Mouse (Mus musculus): ENCODE data around the gene Kat14. TPM values are rescaled to one million over a fixed set of nuclear protein-coding genes. Genes with fewer than 3 reads are reported as not detected.

Kat14 gene
- total RNA-seq, 2 experiments from 2014 or later = 37.9 to 84.3 TPM

DNA sequence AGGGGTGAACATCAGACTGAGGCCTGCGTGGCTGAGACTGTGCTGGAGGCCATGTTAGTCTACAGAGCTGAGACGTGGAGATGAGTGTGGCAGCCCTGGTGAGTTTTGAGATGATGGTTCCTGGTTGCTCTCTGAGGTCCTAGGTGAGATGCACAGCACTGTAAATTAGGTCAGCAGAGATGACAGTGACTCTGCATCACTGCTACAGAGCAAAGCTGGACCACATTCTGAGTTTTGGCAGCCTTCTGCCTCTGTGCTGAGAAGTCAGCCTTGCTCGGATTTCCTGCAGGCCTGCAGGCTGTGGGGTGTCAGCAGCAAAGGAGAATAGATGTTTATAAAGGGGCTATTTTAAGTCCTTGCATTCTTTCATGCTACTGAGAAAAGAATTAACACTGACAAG is 12.5 kb downstream of the Kat14 start:
- ATAC-seq (replicated peaks; ENCODE audit: poor library complexity, severe bottlenecking) = no peak

DNA sequence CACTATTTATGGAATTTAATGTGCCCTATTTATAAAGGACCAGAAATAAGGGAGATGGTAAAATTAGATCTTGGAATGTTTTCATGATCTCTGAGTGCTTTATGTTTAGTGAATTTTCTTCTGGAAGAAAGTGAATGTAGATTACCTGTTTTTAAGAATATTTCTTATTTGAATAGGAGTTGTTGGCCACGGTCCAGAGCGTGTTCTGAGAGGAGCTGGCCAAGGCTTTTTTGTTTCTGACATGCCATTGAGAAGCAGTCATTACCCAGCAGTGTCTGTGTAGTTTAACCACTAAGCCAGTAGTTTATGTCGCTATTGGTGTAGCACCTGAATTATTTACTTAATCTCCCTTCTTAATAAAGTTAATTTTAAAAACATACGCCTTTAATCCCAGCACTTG is 13.0 kb downstream of the Kat14 start:
- no peak for ATAC-seq (replicated peaks; ENCODE audit: poor library complexity, severe bottlenecking)

DNA sequence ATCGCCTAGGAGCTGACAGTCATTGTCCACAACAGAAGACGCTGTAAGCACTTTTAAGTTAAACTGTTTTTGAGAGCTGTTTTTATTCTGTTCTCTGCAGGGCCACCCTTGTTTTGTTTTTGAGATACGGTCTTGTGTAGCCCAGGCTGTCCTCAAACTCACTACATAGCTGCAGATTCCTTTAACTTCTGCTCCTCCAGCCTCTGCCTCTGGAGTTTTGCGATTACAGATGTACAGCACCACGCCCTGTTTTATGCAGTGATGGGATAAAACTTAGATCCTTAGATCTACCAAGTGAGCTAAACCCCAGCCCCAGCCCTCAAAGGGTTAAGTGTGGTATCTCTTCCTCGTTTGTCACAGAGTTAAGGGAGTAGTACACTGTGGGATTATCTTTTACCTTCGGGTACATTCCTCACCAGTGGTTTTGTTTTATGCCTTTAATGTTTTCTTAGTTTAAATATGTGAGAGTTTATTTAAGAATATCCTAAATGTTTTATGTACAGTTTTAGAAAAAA is 13.9 kb downstream of the Kat14 start:
- no peak for ATAC-seq (replicated peaks; ENCODE audit: poor library complexity, severe bottlenecking)

DNA sequence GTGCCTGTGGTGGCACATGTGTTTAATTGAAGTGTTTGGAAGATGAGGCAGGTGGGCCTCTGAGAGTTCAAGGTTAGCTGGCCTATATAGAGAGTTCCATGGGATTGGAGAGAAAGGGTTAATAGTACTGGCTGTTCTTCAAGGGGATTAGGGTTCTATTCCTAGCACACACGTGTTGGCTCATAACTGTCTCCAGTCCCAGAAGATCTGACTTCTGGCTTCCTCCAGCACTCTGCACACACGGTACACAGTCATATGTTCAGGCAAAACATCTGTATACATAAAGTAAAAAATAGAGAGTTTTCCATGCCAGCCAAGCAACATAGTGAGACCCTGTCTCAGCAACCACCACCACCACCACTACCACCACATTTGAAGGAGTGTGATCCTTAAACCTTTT is 17.5 kb downstream of the Kat14 start:
- no peak for ATAC-seq (replicated peaks; ENCODE audit: poor library complexity, severe bottlenecking)

DNA sequence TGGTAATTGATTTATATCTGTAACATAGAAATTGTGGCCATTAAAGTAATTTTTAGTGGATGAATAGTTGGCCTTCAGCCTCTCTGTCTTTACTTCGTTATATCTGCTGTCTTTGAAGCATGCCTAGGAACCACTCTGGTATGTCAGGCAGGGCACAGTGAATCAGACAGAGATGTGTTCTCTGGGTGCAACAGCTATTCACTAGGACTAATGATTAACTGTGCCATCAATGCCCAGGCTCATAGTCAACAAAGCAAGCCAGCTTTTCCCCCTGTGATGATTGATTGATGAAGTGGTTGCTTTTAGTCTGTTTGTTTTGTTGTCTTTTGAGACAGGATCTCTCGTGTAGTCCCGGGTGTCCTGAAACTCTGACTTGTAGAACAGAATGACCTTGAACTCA is 19.6 kb downstream of the Kat14 start:
- ATAC-seq (replicated peaks; ENCODE audit: poor library complexity, severe bottlenecking) = no peak

DNA sequence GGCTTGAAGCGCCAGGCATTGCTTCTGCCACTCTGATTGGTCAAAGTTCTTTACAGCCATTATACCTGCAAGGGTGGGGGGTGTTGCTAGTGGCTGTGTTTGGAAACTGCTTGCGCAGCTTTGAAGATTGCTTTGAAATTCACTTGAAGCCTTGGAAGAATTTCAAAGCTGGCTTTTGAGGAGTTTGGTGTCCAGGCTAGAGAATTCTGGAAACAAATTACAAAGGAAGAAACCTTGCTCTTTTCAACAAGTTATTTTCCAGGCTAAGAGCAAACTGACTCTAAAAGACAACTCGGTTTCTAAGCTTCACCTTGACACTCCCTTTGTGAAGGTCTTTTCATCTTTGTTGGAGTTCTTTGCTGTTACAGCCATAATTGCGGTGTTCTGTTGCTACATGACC is 30.7 kb downstream of the Kat14 start:
- no peak for ATAC-seq (replicated peaks; ENCODE audit: poor library complexity, severe bottlenecking)

DNA sequence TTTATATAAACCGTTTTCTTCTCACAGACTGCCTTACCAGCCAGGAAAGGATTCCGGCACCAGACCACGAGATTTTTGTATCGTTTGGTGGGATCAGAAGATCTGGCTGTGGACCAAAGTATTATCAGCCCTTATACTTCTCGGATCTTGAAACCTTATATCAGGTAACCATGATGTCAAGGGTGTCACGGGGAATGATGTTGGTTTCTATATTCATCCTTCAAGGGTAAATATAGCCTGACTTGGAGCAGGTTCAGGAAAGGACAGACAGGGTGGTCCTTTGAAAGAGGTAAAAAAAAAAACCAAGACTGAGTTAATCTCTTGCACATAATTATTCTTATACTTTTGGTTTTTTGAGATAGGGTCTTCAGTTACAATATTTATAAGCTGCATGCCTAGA is 31.9 kb downstream of the Kat14 start:
- no peak for ATAC-seq (replicated peaks; ENCODE audit: poor library complexity, severe bottlenecking)

DNA sequence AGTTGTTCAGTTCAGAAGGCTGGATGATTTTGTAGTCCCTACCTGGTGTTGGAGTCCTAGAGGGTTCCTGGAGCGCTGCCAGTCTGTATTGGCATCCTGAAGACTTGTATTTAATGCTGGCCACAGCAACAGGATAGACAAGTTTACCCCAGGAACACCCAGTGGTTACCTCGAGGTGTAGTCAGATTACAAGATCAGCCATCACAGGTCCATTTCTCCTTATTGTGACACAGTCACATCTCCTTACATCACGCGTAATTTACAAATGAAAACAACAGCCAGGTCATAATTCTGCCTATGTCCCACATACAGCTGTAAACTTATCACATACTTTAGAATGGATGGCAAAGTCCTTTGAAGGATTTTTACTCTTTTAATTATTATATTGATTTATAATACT is 40.3 kb downstream of the Kat14 start:
- no peak for ATAC-seq (replicated peaks; ENCODE audit: poor library complexity, severe bottlenecking)

DNA sequence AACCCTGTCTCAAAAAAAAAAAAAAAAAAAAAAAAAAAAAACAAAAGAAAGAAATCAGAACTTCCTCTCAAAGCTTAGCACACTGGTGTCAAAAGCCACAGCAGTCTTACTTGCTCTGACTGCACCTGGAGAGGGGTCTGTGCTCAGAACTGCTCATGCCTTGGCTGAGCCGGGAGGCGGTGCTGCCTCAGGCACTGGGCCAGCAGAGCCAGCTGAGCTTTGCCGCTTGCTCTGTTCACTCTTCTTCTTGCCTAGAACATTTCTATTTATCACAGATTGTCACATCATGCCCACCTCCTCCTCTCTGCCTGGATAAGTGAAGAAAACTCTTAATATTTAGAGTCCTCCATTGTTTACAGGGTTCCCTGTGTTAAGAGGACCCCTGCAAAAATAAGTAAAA is 41.8 kb downstream of the Kat14 start:
- no peak for ATAC-seq (replicated peaks; ENCODE audit: poor library complexity, severe bottlenecking)

DNA sequence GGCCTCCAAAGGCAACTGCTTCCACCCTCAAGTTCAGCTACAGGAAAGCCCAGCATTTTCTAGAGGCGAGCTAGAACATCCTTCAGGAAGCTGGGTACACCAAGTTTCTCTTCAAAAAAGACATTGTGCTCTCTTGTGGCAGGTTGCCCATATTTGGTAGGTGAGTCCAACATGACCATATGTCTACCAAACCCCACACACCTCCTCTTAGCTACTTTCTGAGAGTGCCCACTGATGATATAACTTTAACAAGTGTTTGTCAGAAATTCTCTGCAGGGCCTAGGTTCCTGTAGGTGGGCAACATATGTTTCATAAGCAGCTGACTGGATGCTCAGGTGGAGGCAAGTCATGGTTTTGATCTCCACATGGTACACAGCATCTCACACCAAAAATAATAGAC is 45.9 kb downstream of the Kat14 start:
- no peak for ATAC-seq (replicated peaks; ENCODE audit: poor library complexity, severe bottlenecking)

DNA sequence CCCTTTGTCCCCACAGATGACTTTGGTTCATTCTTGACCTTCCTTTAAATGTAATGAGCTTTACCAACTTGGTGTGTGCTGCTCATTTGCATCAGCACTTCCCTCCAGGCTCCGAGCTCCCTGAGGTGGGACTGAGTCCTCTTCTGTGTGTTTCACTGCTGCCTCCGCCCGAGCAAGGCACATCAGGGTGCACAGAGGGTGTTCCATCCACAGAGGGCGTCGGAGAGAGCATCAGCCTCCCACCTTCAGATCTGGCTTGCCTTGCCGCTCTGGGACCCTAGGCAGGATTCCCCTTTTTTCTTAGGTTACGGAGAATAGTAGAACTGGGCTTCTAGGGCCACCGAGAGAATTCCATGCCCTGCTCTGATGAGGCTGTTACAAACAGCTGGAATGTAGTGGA is 48.1 kb downstream of the Kat14 start:
- ATAC-seq (replicated peaks; ENCODE audit: poor library complexity, severe bottlenecking) = no peak; the same call in 1 of the 2 replicates

DNA sequence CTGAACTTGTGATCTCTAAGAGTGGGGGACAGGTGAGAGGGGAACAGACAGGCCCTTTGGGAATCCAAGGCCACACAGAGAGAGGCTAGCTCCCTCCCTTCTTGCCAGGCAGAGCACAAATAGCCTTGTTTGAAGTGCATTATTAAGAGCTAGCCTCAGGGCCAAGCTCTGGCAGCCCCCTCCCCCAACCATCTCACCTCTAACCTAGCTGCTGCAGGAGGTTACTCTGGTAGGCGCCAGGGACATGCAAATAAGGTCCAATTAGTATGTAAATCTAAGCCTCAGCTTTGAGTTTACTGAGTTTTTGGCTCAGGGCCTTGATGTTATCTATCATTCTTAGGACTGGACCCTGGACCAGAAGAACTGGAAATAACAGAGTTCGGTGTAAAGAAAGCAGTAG is 49.3 kb downstream of the Kat14 start:
- ATAC-seq (replicated peaks; ENCODE audit: poor library complexity, severe bottlenecking) = no peak

DNA sequence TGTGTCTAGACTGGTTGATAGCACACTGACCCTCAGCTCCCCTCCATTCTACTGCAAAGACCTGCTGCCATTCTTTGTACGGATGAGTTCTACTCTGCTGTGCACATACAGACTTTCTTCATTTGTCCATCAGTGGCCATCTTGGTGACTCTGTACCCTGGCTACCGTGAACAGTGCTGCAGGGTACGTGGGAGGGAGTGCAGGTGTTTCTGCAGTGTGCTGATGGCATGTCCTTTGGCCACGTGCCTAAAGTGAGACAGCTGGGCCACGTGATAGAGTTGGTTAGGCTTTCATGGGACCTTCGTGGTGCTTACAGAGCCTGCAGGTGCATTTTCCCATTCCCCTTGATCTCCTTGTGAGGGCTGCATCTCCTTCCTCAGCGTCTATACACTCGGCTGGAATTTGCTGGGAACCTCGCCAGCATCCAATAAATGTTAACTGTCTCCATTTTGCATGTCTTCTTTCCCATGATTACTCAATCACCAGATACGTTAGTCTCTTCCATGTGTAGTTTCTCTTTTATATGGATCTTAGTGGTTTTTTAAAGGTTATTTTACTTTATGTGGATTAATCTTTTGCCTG is 53.4 kb downstream of the Kat14 start:
- no peak for ATAC-seq (replicated peaks; ENCODE audit: poor library complexity, severe bottlenecking)

DNA sequence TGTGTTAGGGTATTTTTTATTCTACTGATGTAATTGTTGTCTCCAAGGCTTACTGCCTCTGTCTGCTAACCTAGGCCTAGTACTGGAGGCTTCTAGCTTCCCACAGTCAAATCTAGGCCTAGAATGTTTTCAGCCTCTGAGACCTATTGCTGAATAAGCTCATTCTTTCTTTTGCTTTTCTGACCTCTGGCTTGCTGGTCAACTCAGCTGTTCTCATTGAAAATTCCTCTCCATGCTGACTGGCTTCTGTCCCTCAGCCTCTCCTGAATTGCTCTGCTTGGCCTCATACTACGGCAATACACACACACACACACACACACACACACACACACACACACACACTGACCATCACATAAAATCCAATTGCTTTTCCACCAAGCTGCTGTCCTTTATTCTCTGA is 57.0 kb downstream of the Kat14 start:
- no peak for ATAC-seq (replicated peaks; ENCODE audit: poor library complexity, severe bottlenecking)

DNA sequence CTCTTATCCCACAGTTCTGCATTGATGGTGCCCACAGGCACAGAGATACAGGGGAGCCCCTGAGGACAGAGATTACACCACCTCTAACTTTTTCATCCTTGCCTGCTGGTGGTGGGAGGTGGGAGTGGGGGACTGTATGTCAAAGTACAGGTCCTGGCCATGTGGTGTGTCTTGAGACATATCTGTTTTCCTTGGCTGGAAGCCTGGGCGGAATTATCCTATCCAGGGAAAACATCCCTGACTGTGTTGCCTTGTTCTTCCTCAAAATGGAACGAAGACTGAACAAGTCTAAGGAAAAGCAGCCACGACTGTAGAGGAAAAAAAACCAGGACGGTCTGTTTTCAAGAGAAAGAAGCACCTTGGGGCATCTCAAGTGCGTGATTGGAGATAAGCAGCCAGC is 59.1 kb downstream of the Kat14 start:
- no peak for ATAC-seq (replicated peaks; ENCODE audit: poor library complexity, severe bottlenecking)

DNA sequence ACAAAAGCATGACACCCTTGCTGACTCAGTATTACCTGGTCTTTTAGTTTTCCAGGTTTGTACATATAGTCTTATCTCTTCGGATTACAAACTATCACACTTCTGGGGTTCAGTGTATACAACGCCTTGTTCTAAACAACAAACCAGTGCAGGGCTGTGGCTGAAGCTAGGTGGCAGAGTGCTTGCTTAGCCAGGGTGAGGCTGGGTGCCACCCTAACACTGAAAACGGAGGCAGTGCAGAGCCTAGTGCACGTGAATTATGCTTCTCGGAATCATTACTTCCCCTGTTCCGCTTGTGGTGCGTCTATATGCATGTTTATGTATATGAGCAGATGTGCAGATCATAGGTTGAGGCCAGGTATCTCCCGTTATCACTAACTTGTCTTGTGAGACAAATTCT is 59.9 kb downstream of the Kat14 start:
- ATAC-seq (replicated peaks; ENCODE audit: poor library complexity, severe bottlenecking) = no peak

DNA sequence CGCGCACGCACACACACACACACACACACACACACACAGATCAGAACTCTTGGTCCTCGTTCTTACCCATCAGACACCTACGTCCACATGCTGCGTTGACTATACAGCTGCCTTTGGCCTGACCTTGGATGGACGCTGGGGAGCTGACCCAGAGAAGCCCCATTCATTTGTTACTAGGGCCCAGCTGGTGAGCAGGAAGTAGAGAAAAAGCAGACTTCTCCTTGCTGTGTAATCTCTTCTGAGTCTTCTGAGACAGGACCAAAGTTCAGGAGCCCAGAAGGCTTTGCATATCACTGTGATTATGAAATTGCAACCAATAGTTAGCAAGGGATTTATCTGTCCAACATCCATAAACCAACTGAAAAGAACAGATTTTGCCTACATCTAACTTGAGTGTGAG is 60.4 kb downstream of the Kat14 start:
- ATAC-seq (replicated peaks; ENCODE audit: poor library complexity, severe bottlenecking) = no peak

DNA sequence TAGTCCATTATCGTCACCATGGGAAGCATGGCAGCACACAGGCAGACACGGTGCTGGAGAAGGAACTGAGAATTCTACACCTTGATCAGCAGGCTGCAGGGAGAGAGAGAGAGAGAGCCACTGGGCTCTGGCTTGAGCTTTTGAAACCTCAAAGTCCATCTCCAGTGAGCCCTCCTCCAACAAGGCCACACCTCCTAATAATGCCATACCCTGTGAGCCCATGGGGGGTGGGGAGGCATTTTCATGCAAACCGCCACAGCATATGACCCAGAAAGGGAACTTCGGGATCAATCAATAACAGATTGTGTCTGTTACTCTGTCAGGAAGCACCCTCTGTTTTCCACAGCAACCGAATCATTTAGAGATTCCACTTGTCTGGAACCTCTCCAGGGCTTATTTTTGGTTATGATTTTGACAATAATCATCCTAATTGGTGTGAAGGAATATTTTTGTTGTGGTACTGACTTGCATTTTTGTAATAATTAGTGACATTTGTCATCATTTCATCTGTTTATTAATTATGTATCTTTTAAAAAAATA is 62.6 kb downstream of the Kat14 start:
- no peak for ATAC-seq (replicated peaks; ENCODE audit: poor library complexity, severe bottlenecking)

DNA sequence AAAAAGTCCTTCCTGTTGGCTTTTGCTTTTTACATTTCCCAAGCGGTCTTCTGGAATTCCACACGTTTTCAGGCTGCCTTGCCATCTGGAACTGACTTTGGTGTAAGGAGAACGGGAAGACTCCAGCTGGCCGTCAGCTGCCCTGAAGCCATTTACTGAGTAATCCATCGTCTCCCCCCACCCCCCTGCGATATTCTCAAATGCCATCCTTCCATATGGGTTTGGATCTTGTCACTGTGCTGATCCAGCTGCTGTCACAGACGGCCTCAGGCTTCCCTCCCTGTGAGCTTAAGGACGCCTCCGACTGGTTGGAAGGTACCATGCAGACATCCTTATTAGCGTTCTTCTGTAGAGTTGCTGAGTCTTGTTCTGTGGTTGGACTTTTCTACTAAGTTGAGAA is 66.9 kb downstream of the Kat14 start:
- ATAC-seq (replicated peaks; ENCODE audit: poor library complexity, severe bottlenecking) = no peak

DNA sequence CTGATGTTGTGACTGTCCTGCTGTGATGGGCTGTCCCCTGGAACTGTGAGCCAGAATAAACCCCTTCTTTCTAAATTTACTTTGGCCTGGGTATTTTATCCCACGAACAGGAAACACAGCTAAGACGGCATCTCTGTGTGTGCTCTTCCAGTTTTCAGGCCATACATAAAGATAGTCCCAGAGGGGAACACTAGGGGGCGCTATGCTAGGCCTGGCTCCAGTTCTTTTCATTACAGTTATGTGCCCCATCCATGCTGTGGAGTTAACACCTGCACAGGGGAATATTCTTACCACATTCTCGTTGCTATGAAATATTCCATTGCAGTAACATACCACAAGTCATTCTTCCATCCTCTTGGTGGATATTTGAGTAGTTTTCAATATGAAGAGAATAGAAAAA is 69.6 kb downstream of the Kat14 start:
- no peak for ATAC-seq (replicated peaks; ENCODE audit: poor library complexity, severe bottlenecking)

DNA sequence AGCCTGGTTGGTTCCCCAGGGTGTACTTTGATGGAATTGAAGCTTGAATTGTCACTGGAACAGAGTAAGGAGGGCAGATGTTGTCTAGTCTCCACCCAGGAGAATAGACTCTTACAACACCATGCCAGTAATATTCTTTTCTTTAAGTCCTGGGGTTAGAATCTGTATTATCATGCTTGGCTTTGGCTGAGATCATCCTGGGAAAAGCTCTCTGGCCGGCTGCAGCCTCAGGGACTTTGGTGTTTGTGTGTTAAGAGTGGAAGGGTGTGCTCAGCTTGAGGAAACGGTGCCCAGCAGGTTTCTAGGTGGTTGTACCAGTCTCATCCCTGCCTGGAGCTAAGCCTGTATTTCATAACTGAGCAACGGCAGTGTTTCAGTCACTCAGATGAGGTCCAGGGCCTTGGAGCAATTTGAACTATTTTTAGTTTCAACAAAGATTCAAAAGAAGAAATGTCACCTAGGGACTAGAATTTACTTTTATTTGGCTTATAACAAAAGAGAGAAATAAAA is 70.5 kb downstream of the Kat14 start:
- no peak for ATAC-seq (replicated peaks; ENCODE audit: poor library complexity, severe bottlenecking)

DNA sequence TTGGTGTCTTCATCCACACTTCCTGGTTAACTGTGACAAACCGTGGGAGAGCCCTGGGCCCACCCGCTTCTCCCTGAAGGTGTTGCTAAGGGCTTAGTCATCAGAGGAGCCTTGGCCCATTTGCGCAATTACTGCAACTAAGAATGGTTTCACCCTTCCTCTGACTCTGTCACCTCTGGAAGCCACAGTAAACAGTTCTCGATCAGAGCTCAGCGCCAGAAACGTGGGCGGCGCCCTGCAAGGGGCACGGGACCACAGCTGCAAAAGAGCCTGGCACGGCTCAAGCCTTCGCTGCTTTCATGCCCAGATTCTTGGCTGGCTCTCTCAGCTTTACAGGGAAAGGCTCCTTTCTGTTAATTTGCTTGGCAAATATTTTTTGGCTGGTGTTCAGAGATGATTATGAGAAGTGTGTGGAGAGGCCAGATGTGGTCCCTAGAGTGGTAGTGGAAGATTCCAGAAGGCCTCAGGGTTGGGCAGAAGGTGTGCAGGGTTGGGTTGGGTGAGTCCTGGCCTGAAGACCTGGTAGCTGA is 72.7 kb downstream of the Kat14 start:
- peak; percentile 96 for ATAC-seq (replicated peaks; ENCODE audit: poor library complexity, severe bottlenecking)
